Mouse (Mus musculus): ENCODE measurements at regions not wholly inside any gene's neighbourhood (a gene's known extent, or its start where the extent isn't known, plus 50 kb on each side); places are given as distances from the start of the nearest gene placed in this dataset.

DNA sequence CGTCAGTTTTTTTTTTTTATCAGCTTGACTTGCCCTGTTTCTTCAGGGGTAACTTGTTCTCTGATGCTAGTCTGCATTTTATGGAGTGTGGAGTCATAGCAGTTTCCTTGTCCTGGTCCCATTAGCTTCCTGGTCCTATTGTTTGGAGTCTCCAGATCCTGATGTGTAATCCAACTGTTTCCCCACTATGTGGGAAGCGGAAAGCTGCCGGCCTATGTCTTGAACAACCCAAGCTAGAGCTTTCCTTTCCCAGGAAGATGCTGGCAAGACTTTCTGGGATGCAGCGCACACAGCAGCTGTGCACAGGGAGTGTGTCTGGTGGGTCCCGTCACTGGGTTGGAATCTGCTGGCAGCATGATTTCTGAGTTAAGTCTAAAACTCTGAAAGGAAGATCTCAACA lies 82.1 kb upstream of the Arglu1 start:
- Histone ChIP-seq H3K4me3 (ENCODE audit: insufficient read depth, low read length) (no peak overlapping the region), H3K4me1 (ENCODE audit: control insufficient read depth, insufficient read depth, low read length) (no peaks in the 10 kb centered on the region), H3K27ac (ENCODE audit: insufficient read depth, low read length) (no peak overlapping the region)
- TF ChIP-seq CTCF (IDR thresholded peaks at IDR 0.05; ENCODE audit: borderline replicate concordance, insufficient read depth, low read length) (no peak), POLR2A (IDR thresholded peaks at IDR 0.05; ENCODE audit: low read depth, low read length) (no peak)

DNA sequence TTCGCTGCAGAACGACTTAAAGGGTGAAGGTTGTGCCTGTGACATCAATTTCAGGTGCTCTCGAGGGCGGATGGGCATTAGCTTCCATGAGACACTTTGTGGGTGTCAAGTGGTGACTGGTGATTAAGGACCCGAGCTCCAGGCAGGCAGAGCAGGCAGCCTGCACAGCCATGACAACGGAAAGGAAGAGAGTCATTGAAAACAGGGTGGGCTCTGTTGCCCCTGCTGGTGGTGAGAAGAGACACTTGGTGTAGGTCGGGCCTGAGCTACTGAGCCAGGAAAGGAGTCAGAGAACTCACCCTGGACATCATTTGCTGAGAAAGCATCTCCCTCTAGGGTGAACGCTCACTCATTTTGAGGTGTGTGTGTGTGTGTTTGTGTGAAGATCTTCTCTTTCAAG lies 80.1 kb upstream of the Arglu1 start:
- no peaks in the 10 kb centered on the region for H3K4me1 ChIP-seq (ENCODE audit: control insufficient read depth, insufficient read depth, low read length)
- no peak overlapping the region for H3K27ac ChIP-seq (ENCODE audit: insufficient read depth, low read length)
- no peak overlapping the region for H3K4me3 ChIP-seq (ENCODE audit: insufficient read depth, low read length)
- TF ChIP-seq CTCF (IDR thresholded peaks at IDR 0.05; ENCODE audit: borderline replicate concordance, insufficient read depth, low read length) (no peak), POLR2A (IDR thresholded peaks at IDR 0.05; ENCODE audit: low read depth, low read length) (no peak)

DNA sequence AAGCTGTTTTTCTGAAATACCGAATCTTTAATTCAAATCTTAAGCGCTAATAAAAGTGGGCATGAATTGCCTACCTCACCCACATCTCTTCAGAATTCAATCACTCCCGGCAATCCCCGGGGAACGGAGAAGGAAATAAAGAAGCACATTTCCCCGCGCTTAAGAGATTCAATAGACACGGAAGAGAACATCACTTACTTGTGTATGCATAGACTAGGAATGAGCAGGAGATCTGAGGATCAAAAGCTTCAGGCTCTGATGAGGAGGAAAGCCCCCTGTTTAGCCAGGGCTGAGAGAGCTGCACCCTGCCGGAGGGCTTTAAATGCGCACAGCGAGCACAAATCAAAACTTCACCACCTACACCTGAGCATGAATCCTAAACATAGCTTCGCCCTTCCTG lies 72.0 kb upstream of the Arglu1 start:
- TF ChIP-seq CTCF (IDR thresholded peaks at IDR 0.05; ENCODE audit: borderline replicate concordance, insufficient read depth, low read length) (no peak), POLR2A (IDR thresholded peaks at IDR 0.05; ENCODE audit: low read depth, low read length) (no peak)
- H3K4me3 ChIP-seq (ENCODE audit: insufficient read depth, low read length): no peak overlapping the region
- no peaks in the 10 kb centered on the region for H3K4me1 ChIP-seq (ENCODE audit: control insufficient read depth, insufficient read depth, low read length)
- H3K27ac ChIP-seq (ENCODE audit: insufficient read depth, low read length): no peak overlapping the region

DNA sequence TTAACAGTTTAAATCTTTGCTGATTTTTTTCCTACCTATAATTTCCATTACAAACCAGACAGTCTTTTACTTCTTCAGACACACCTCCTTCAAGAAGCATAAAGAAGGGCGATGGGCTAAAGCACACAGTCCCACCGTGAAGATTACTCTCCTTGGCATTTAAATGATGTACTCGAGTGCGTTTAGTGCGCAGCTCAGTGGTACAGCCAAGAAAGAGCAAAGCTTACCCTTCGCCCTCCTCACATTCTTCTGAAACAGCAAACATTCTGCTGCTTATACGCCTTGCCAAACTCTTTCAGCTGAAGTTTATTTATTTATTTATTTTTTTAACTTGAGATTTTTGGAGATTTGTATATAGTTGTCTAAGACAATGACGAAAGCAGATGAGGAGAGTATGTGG lies 68.0 kb upstream of the Arglu1 start:
- Histone ChIP-seq H3K27ac (ENCODE audit: insufficient read depth, low read length) (no peak overlapping the region), H3K4me3 (ENCODE audit: insufficient read depth, low read length) (no peak overlapping the region), H3K4me1 (ENCODE audit: control insufficient read depth, insufficient read depth, low read length) (no peaks in the 10 kb centered on the region)
- TF ChIP-seq POLR2A (IDR thresholded peaks at IDR 0.05; ENCODE audit: low read depth, low read length) (no peak), CTCF (IDR thresholded peaks at IDR 0.05; ENCODE audit: borderline replicate concordance, insufficient read depth, low read length) (no peak)

DNA sequence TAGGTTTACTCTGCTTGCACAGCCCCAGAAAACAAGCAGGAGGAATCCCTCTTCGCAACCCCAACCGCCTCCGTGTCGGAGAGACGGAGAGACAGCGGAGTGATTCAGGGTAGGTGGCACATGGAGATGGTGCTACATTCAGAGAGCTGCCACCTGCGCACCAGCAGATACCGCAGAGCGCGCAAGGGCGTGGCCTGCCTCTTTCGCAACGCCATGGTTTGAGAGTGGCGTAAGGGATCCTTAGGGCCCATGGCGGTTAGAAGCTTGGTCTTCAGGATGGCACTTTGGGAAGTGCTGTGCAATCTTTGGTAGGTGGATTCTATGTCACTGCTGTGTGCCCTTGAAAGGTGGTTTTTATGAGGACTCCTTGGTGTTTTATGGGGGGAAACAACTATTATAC lies 60.9 kb upstream of the Arglu1 start:
- TF ChIP-seq CTCF (IDR thresholded peaks at IDR 0.05; ENCODE audit: borderline replicate concordance, insufficient read depth, low read length) (no peak), POLR2A (IDR thresholded peaks at IDR 0.05; ENCODE audit: low read depth, low read length) (no peak)
- Histone ChIP-seq H3K4me3 (ENCODE audit: insufficient read depth, low read length) (no peak overlapping the region), H3K27ac (ENCODE audit: insufficient read depth, low read length) (no peak overlapping the region), H3K4me1 (ENCODE audit: control insufficient read depth, insufficient read depth, low read length) (no peaks in the 10 kb centered on the region)

DNA sequence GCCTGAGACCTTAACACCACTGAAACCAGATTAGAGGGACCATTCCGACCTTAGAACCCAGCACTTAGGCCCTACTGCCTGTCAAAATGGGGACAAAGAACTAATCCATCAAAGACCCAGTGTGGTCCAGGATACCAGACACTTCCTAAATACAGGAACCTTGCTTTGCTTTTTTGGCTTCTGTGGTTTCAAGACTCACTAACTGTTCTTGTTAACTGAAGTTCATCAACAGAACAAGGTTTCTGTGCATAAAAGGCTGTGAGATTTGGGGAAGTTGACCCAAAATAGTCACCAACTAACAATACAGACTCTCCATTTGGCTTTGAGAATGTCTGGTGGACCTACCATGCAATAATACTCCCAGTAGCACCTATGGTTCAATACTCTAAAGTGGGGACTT lies 56.4 kb upstream of the Arglu1 start:
- TF ChIP-seq CTCF (IDR thresholded peaks at IDR 0.05; ENCODE audit: borderline replicate concordance, insufficient read depth, low read length) (no peak), POLR2A (IDR thresholded peaks at IDR 0.05; ENCODE audit: low read depth, low read length) (no peak)
- Histone ChIP-seq H3K4me1 (ENCODE audit: control insufficient read depth, insufficient read depth, low read length) (peaks cover 3% of the 10 kb centered on the region; the same call in 1 of the 2 replicates), H3K4me3 (ENCODE audit: insufficient read depth, low read length) (no peak overlapping the region), H3K27ac (ENCODE audit: insufficient read depth, low read length) (no peak overlapping the region)

DNA sequence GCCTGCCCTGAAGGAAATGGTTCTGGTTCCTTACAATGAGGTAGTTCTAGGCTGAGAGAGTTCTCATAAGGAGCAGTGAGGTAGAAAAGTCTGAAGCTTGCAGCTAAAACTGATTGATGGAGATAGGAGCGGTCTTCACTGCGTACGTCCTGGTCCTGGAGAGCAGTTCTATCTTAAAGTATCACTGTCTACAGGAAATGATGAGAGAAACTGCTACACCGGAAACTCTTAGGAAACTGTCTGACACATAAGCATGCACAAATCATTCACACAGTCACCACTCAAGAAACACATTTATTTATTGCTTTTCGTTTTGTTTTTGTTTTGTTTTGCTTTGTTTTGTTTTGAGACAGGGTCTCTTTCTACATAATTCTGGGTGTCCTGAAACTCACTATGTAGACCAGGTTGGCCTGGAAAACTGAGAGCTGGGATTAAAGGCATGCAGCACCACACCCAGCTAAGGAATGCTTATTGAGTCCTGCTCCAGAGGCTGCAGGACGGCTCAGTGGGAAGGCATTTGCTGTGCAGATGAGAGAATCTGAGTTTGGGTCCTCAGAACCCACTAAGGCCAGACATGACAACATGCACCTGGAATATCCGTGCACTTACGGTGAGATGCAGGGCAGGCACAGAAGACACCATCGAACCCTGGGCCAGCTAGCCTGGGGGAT lies 55.4 kb upstream of the Arglu1 start:
- Histone ChIP-seq H3K4me1 (ENCODE audit: control insufficient read depth, insufficient read depth, low read length) (peaks cover 3% of the 10 kb centered on the region; the same call in 1 of the 2 replicates), H3K4me3 (ENCODE audit: insufficient read depth, low read length) (no peak overlapping the region), H3K27ac (ENCODE audit: insufficient read depth, low read length) (0 out of 2 replicates have a peak overlapping the region, but pooled peaks have one; percentile 32)
- no peak for TF ChIP-seq CTCF (IDR thresholded peaks at IDR 0.05; ENCODE audit: borderline replicate concordance, insufficient read depth, low read length)
- no peak for TF ChIP-seq POLR2A (IDR thresholded peaks at IDR 0.05; ENCODE audit: low read depth, low read length)
